In the genomic region with DNA sequence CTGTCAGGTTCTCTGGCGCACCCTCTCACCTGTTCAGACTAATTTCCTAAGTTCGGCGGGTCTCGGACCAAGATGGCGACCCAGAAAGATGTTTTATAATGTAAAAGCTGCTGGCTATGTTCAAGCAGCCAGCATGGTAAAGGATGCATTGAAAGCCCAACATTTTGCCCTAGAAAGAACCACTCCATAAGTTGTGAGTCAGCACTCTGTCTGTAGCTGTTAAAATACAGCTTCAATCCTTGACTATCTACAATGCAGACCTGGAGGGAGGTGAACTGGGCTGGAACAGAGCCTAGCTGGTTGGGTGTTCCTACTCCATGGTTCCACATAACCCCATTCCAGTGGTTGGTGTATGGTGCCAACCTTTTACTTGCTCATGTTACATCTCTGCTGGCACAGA, we compare ENCODE assay signal across 22 mouse cellular contexts.
DNase-seq lines count a peak whose midpoint lies in the region; TF ChIP-seq lines count a peak whose summit lies in the region.
"Had no signal": no experiment of that assay in that cellular context is flagged by ENCODE, and none has a peak within 500 bp of the region (broad histone marks: within the 10 kb centered on the region; RNA-seq: fewer than 3 reads in every experiment).

No protein-coding gene starts in this region.

- peak overlapping the region; percentile 9; the same call in 1 of the 2 replicates for H3K27ac ChIP-seq in ES-Bruce4 (ENCODE audit: insufficient read depth, low read length)
- H3K27ac ChIP-seq in ES-E14 (ENCODE audit: insufficient read depth, low read depth, low read length, poor library complexity, severe bottlenecking) = no peak overlapping the region
- no peak overlapping the region for H3K27ac ChIP-seq in layer of hippocampus, adult 2 months
- H3K27ac ChIP-seq: embryonic facial prominence, embryonic 10.5 days; embryonic facial prominence, embryonic 12.5 days; forebrain, embryonic 13.5 days; forebrain, embryonic 15.5 days had no signal

- H3K9ac ChIP-seq in ES-Bruce4 (ENCODE audit: low read depth, poor library complexity, severe bottlenecking) (no peak overlapping the region), ES-E14 (ENCODE audit: insufficient read depth, low read depth, low read length, poor library complexity, severe bottlenecking) (no peak overlapping the region)
- H3K9ac ChIP-seq: embryonic facial prominence, embryonic 12.5 days; forebrain, embryonic 13.5 days; forebrain, embryonic 15.5 days; forebrain, postnatal 0 days had no signal

- TF ChIP-seq POLR2A in ES-Bruce4 (IDR thresholded peaks at IDR 0.05; ENCODE audit: insufficient read depth, low read length) = no peak

- in situ Hi-C loops in ES-E14 (cut with MboI; ENCODE audit: low sequenced_read_pairs in 2 of 2, unreplicated experiment in 2 of 2) = no loop called here

- DNase-seq in heart, adult 11 months = peak; percentile 17
- no peak for DNase-seq in heart, postnatal 36 days
- peak; percentile 17 for DNase-seq in ES-E14 (ENCODE audit: low read depth, low spot score)
- peak; percentile 55 for DNase-seq in ZHBTc4 (ENCODE audit: low read depth, low spot score)
- DNase-seq in right cerebral cortex, postnatal 10 days (ENCODE audit: low spot score in 2 of 2) = no peak
- DNase-seq in layer of hippocampus, adult 2 months (ENCODE audit: low spot score in 2 of 2) = no peak
- DNase-seq: adrenal gland, adult 2 months; adrenal gland, postnatal 10 days; adrenal gland, postnatal 25 days; B cell, adult 2 months; cerebellum, adult 11 months; cerebellum, adult 18-20 months; cerebellum, adult 8-10 months; cerebellum, adult 9-11 months; cerebellum, postnatal 14 days had no signal

- no peak for TF ChIP-seq CTCF in ES-Bruce4 (IDR thresholded peaks at IDR 0.05; ENCODE audit: low read depth, low read length)
- TF ChIP-seq CTCF in layer of hippocampus, adult 2 months (conservative IDR thresholded peaks at IDR 0.05) = no peak

- H3K36me3 ChIP-seq in ES-Bruce4 (ENCODE audit: control insufficient read depth, insufficient read depth, low read length, poor library complexity, severe bottlenecking) (no peaks in the 10 kb centered on the region), ES-E14 (ENCODE audit: control insufficient read depth, insufficient read depth, low read length, poor library complexity, severe bottlenecking) (no peaks in the 10 kb centered on the region)
- H3K36me3 ChIP-seq: embryonic facial prominence, embryonic 10.5 days; embryonic facial prominence, embryonic 12.5 days; forebrain, embryonic 15.5 days had no signal

- H3K4me3 ChIP-seq in ES-Bruce4 (ENCODE audit: low read depth, low read length) = no peak overlapping the region; the same call in 1 of the 2 replicates
- no peak overlapping the region for H3K4me3 ChIP-seq in ES-E14 (ENCODE audit: insufficient read depth in 1 of 2, low read depth in 1 of 2, low read length in 2 of 2, poor library complexity in 1 of 2, severe bottlenecking in 1 of 2)
- no peak overlapping the region for H3K4me3 ChIP-seq in layer of hippocampus, adult 2 months
- H3K4me3 ChIP-seq: embryonic facial prominence, embryonic 10.5 days; embryonic facial prominence, embryonic 12.5 days; forebrain, embryonic 13.5 days; forebrain, embryonic 15.5 days had no signal

- no peaks in the 10 kb centered on the region for H3K27me3 ChIP-seq in ES-Bruce4 (ENCODE audit: control insufficient read depth, insufficient read depth, low read length, poor library complexity, severe bottlenecking)
- H3K27me3 ChIP-seq: CH12.LX; embryonic facial prominence, embryonic 12.5 days; forebrain, embryonic 13.5 days; forebrain, embryonic 15.5 days had no signal

- intact Hi-C loops in heart, postnatal 36 days (cut with DNase I) = no loop called here

- TF ChIP-seq EP300 in ES-Bruce4 (IDR thresholded peaks at IDR 0.05; ENCODE audit: insufficient read depth, low read depth, low read length) = no peak

- H3K4me1 ChIP-seq in ES-Bruce4 (ENCODE audit: control insufficient read depth, insufficient read depth, low read length) (no peaks in the 10 kb centered on the region), ES-E14 (ENCODE audit: control insufficient read depth in 2 of 2, insufficient read depth in 2 of 2, low read length in 2 of 2, poor library complexity in 1 of 2) (no peaks in the 10 kb centered on the region)
- H3K4me1 ChIP-seq: embryonic facial prominence, embryonic 10.5 days; embryonic facial prominence, embryonic 12.5 days; forebrain, embryonic 13.5 days; forebrain, embryonic 15.5 days had no signal

- H3K9me3 ChIP-seq in ES-Bruce4 (replicated peaks; ENCODE audit: control insufficient read depth, insufficient read depth, low read length, poor library complexity, severe bottlenecking) (peaks cover 14% of the 10 kb centered on the region), ES-E14 (ENCODE audit: control insufficient read depth, insufficient read depth, low read depth, low read length) (no peaks in the 10 kb centered on the region; the same call in 1 of the 2 replicates)
- H3K9me3 ChIP-seq: embryonic facial prominence, embryonic 10.5 days; embryonic facial prominence, embryonic 12.5 days; forebrain, embryonic 13.5 days; forebrain, embryonic 15.5 days had no signal

TF ChIP-seq in ES-E14, 5 proteins besides CTCF, POLR2A, EP300 and RAD21:
- TF ChIP-seq HCFC1 (IDR thresholded peaks at IDR 0.05; ENCODE audit: borderline replicate concordance, insufficient read depth, low read length) (no peak), ZNF384 (IDR thresholded peaks at IDR 0.05; ENCODE audit: low read depth, low read length) (no peak), MAFK (IDR thresholded peaks at IDR 0.05; ENCODE audit: insufficient read depth, low read depth, low read length) (no peak), CHD2 (IDR thresholded peaks at IDR 0.05; ENCODE audit: low read depth, low read length) (no peak), ZC3H11A (IDR thresholded peaks at IDR 0.05; ENCODE audit: borderline replicate concordance, low read depth, low read length) (no peak)

Comparison
In these comparisons a context has a peak if more than half of its experiments do, and no peak if none do; other contexts are left out.
1. DNase-seq: peak in heart, adult 11 months (single experiment), ES-E14 (single experiment) and ZHBTc4 (single experiment); none in heart, postnatal 36 days (0 of 2), right cerebral cortex, postnatal 10 days (0 of 2) and layer of hippocampus, adult 2 months (0 of 2).